Mouse (Mus musculus) yolk sac, embryonic 10.5 days (tissue): ENCODE data around the gene Slc12a8.

Experiments
- DNase-seq: peaks from one replicate; pipeline ENCODE4 v3.0.0-alpha.2; 2017; ENCODE audit warnings: low spot score

The Slc12a8 gene

GRCm38 (mm10) chr16:33583881-33584454 lies 66.8 kb downstream of the Slc12a8 start:
- peak; percentile 49 for DNase-seq

- DNase-seq = peak; percentile 67
These were observed 67.4 kb downstream of the Slc12a8 start for GRCm38 (mm10) chr16:33584455-33585082.

GRCm38 (mm10) chr16:33585083-33585460 lies 67.9 kb downstream of the Slc12a8 start:
- no peak for DNase-seq

DNA sequence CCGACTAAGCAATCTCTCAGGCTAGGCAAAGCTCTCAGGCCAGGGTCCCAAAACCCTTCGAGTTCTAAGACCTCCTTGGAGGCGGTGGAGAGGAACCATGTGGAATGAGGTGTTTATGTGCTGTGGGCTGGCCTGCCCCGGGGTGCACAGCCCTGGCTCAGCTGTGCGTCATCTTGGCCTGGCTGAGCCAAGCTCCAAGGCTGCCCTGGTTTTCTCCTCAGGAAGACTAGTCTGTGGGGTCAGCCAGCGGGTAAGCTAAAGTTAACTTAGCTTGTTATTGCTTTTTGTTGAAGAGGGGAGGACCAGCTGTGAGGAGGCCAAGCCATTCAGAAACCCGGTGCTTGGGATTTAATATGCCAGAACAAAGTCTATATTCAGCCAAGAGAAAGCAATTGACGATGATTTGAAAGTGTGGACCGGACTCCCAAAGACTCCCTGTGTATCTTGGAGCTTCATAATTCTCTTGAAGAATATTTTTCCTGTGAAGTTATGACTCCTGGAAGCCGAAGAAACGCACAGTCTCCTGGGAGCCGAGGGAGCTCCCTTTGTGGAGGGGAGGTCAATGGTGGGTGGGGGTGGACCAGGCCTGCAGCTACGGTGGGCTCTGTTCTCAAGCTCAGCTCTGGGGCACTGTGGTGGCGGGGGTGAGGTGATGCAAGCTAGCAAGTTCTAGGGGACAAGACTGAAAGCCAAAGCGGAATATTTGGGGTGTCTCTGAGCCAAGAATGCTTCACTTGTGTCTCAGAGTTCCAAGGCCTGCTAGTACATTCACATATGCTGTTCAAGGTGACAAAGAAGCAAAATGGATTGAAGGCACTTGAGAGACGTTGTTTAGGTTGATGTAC lies 70.4 kb downstream of the Slc12a8 start:
- no peak for DNase-seq

DNA sequence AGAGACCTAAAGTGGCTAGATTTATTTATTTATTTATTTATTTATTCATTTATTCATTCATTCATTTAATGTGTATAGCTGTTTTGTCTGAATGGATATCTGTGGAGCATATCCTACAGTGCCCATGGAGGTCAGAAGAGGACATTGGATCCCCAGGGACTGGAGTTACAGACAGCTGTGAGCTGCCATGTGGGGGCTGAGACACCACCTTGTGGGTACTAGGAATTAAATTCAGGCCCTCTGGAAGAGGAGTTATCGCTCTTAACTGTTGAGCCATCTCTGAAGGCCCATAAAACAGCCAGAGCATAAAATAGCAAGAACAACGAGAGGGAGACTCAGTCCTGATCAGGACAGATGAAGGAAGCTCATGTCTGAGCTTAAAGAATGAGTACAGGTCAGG lies 71.7 kb downstream of the Slc12a8 start:
- DNase-seq = no peak

DNA sequence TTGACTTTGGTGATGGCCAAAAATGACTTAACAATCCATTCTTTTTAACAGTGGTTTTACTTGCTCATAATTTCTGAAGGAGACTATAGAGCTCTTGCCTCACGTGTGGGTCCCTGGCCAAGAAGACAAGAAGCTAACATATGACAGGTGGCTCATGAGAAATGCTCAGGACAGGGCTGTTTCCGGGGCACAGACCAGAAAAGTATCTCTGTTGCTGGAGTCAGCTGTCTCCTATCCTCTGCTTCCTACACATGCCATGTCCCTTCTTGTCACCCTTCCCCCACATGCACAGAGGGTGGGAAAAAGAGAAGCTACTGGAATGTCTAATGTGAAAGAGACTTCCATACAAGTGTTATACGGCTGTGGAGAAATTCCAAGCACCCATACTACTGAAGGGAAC lies 73.3 kb downstream of the Slc12a8 start:
- no peak for DNase-seq

GRCm38 (mm10) chr16:33591390-33592067 lies 74.4 kb downstream of the Slc12a8 start:
- DNase-seq = no peak

DNA sequence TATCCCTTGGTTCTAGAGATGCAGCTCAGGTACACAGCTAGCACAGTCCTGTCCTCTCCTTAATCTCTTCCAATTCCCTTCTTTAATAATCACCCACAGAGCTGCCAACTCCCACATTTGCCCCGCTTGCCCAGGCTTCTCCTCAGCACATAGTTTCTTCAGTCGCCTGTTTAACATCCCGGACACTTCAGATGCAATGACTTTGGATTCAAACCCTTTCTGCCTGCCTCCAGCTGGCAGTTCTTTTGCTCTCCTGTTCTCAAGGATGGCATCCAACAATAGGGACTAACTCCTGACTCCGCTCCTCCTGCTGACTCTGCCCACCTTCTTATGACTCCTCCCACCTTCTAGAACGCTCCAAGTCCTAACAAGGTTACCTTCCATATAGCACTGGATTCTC lies 75.2 kb downstream of the Slc12a8 start:
- DNase-seq = no peak

GRCm38 (mm10) chr16:33593467-33593866 lies 76.3 kb downstream of the Slc12a8 start:
- DNase-seq = no peak

DNA sequence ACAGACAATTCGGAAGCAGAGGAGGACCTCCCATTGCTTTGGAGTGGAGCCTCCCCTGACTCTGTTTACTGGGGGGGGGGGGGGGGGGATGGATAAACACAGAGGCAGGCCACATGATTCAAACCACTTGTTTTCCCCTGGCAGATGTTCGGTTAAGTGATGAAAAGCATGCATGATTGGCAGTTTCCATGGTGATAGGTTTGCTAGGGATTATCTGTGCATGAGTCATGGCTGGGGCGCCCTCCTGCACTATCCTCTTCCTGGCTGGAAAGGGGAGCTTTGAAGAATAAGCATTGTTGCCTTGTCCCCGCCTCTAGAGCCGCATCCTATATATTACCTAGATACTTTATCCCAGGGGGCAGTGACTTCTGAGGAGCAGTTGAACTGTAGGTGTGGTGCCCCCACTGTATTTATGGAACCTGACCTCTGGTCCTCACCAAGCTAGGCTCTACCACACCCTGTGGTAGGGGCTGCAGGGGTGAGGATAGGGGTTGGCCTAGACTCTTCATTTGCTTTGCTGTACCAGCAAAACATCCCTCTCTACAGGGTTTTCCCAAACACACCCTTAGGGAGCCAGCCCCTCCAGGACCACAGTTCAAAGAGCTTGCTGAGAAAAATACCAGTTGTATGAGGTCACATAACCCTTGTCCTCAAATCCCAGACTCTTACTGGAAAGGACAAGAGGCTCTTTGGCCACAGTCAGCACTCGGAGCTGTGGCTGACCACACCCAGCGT lies 77.1 kb downstream of the Slc12a8 start:
- DNase-seq = peak; percentile 42

DNA sequence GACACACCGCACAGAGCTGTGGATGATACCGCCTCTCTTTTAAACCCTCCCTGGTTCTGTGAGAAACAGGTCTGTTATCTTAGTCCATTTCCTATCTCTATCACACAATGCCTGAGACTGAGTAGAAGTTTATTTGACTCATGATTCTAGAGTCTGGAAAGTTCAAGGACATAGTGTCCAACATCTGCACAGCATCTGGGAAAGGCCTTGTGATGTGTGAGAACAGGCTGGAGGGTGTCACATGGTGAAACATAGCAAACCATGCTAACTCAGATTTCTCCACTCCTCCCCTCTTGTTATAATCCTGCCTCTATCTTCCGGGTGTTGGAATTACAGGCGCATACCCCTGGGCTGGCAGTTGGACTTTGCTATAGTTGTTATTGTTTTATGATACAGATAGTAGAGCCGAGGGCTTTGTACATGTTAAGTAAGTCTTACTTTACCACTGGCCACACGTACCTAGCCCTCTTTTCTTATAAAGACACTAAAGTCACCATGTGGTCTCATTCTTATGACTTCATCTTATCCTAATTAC lies 78.2 kb downstream of the Slc12a8 start:
- DNase-seq = no peak

GRCm38 (mm10) chr16:33596213-33596612 lies 79.1 kb downstream of the Slc12a8 start:
- no peak for DNase-seq

DNA sequence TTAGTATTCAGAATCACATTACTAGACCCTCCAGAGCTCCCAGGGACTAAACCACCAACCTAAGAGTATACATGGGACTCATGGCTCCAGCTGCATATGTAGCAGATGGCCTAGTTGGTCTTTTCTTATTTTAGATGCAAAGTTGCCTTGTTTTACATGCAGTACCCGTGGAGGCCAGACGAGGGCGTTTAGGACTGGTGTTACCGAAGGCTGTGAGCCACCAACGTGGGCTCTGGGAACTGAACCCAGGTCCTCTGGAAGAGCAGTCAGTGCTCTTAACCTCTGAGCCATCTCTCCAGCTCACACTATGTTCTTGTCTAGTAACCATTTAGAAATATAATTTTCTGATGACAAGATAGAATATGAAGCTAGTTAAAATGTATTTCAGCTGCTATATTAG lies 83.1 kb downstream of the Slc12a8 start:
- DNase-seq = no peak

DNA sequence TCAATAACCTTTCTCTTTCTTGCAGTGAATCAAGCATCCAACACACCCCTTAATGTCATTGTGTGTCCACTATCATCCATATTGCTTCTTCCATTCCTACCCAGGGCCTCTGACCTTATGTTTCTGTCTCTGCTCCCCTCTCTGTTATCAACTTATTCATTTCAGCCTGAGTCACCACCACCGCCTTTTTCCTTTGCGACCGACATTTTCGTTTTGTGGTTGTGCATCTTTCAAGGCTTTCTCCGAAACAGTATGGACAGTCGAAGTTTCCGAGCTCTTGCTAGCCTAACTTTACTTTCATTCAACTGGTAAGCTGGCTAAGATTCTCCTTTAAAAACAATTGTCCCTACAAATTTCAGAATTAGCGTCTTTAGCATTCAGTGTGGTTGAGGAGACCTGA lies 84.2 kb downstream of the Slc12a8 start:
- DNase-seq = no peak

GRCm38 (mm10) chr16:33605647-33606596 lies 88.8 kb downstream of the Slc12a8 start:
- peak; percentile 11 for DNase-seq

DNA sequence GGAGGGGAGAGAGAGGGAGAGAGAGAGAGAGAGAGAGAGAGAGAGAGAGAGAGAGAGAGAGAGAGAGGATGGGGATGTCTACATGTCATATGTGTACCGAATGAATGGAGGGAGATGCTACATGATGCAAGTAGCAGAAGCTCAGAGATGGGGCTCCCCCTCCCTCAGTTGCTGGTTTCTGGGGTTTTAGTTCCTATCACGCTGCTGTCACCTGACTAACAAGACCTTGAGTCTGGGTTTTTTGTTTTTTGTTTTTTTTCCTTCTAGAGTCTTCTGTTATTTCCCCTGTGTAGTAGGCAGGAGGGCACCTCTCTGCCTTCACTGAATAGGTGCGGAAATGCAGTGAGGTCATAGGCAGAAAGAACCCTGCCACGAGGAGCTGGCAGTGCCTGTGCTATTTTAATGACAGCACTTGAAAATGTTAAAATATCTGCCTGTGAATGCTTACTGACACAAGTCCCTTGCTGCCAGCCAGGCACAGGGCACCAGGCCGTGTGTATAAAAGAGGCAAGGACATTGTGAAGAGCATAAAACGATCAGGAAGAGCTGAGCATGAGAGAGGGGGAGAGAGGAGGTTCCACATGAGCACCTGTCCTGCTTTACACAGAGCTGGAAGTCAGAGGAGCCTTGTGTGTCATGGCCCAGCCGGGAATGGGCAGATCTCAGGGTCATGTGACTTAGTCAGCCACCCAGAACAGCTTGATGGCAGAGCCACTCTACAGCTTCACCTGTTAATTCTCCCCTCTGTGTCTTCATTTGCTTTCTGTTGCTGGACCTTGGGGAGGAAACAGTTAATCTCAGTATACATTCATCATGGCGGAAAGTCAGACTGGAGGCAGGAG lies 89.8 kb downstream of the Slc12a8 start:
- no peak for DNase-seq

- no peak for DNase-seq
These were observed 92.4 kb downstream of the Slc12a8 start for GRCm38 (mm10) chr16:33609554-33609953.

DNA sequence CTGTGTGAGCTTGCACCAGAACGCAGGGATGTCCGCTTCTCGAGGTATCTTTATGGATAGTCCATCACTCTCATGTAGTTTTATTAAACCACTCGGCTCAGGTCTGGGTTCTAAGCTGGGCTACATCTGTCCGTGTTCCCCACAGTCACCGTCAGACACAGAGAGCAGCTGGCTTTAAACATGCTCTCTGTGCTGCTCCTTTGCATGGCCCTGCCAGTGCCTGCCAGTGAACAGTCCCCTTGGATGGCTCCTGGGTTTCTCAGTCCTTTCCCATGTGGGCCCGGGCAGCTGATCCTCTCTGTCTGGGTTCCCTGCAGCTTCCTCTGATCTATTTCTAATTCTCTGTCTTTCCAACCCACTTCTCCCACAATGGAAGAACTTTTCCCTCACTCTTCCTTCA lies 93.3 kb downstream of the Slc12a8 start:
- no peak for DNase-seq

- no peak for DNase-seq
These were observed 94.2 kb downstream of the Slc12a8 start for GRCm38 (mm10) chr16:33611291-33611690.
